Mouse (Mus musculus) limb, embryonic 11.5 days (tissue): ENCODE measurements around the gene Noxo1. TPM values are rescaled to one million over a fixed set of nuclear protein-coding genes. Genes with fewer than 3 reads are reported as not detected.
"Not testable (repeated sequence)": the region's sequence is repeated elsewhere in the genome, so short reads cannot be mapped to it uniquely, and the experiment has no call there.

Experiments used
- ATAC-seq: fragments of 200-750 bp; cut with Nextera tagmentation; 2 replicates; pipeline ENCODE4 v1.8.0; 2017; ENCODE audit warnings: low read depth; ENCODE audit not compliant: insufficient number of reproducible peaks, low FRiP score, low TSS enrichment
- DNase-seq: peaks from one replicate; pipeline ENCODE4 v3.0.0-alpha.2; 2015; ENCODE audit warnings: low spot score
- H3K27ac ChIP-seq: fragments of 300-500 bp; sonication (generic); replicated peaks from 2 replicates; pipeline ENCODE4 v1.5.1; 2014; ENCODE audit warnings: low read depth, mild to moderate bottlenecking, low read length
- H3K27me3 ChIP-seq: fragments of 300-500 bp; sonication (generic); 2 replicates; pipeline ENCODE4 v1.6.1; 2014; ENCODE audit warnings: mild to moderate bottlenecking, low read length, mixed read lengths; ENCODE audit not compliant: control insufficient read depth, insufficient read depth
- H3K36me3 ChIP-seq: fragments of 300-500 bp; sonication (generic); 2 replicates; pipeline ENCODE4 v1.6.1; 2014; ENCODE audit warnings: mild to moderate bottlenecking, low read length, moderate library complexity, mixed read lengths; ENCODE audit not compliant: control insufficient read depth, insufficient read depth
- H3K4me1 ChIP-seq: fragments of 300-500 bp; sonication (generic); 2 replicates; pipeline ENCODE4 v1.6.1; 2014; ENCODE audit warnings: low read length, mixed read lengths; ENCODE audit not compliant: control insufficient read depth, insufficient read depth
- H3K4me2 ChIP-seq: fragments of 300-500 bp; sonication (generic); 2 replicates; pipeline ENCODE4 v1.6.1; 2014; ENCODE audit warnings: low read depth, mild to moderate bottlenecking, moderate library complexity; ENCODE audit not compliant: severe bottlenecking
- H3K4me3 ChIP-seq: fragments of 300-500 bp; sonication (generic); 2 replicates; pipeline ENCODE4 v1.5.1; 2014; ENCODE audit warnings: low read depth, low read length
- H3K9ac ChIP-seq: fragments of 300-500 bp; sonication (generic); 2 replicates; pipeline ENCODE4 v1.6.1; 2014; ENCODE audit warnings: mild to moderate bottlenecking, low read length
- H3K9me3 ChIP-seq: fragments of 300-500 bp; sonication (generic); 2 replicates; pipeline ENCODE4 v1.6.1; 2016; ENCODE audit warnings: low read length; ENCODE audit not compliant: control insufficient read depth
- WGBS: fragments of 180-500 bp; shearing (Covaris S2); extraction: QIAGEN DNeasy Blood & Tissue Kit; methylation state at CpG from one replicate; pipeline ENCODE4 v1.1.7; 2014; 5-methylcytosine and 5-hydroxymethylcytosine counted together
- polyA plus RNA-seq: library from polyadenylated mRNA; unstranded; fragments of >200 nt; fragmentation: Nextera tagmentation; extraction: Ambion mirVana; gene quantifications from 2 replicates; pipeline ENCODE4 v1.2.1, GENCODE M21; 2014

Noxo1 gene
- polyA plus RNA-seq, 1 experiment from 2014 or later = 1.5 TPM

DNA sequence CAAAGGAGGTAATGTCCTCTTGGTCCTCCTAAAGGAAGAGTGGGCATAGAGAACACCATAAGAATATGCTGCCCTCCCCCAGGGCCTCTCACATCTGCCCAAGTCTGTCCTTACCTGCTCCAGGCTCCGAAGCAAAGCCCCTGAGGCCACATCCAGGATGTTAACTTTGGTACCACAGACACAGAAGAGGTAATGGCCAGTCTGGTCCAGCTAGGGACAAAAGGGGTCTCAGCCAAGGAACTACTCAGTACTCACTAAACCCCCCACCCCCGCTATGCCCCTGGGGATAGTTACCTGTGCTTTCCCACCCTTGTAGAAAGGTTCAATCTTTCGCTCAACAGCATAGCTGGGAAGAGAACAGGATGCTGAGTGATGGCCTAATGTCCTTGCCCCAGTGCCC, 9.8 kb downstream of the Noxo1 start:
- WGBS = 91% methylated on average over 3 of the region's 3 CpGs
- Histone ChIP-seq H3K9ac (no peak overlapping the region), H3K4me1 (peaks cover 10% of the 10 kb centered on the region), H3K4me3 (no peak overlapping the region; the same call in 1 of the 2 replicates), H3K27me3 (no peaks in the 10 kb centered on the region), H3K4me2 (peak overlapping the region; percentile 80; the same call in 1 of the 2 replicates), H3K9me3 (no peaks in the 10 kb centered on the region), H3K27ac (no peak overlapping the region), H3K36me3 (peaks cover 32% of the 10 kb centered on the region)
- DNase-seq (no peak), ATAC-seq (no peak)

DNA sequence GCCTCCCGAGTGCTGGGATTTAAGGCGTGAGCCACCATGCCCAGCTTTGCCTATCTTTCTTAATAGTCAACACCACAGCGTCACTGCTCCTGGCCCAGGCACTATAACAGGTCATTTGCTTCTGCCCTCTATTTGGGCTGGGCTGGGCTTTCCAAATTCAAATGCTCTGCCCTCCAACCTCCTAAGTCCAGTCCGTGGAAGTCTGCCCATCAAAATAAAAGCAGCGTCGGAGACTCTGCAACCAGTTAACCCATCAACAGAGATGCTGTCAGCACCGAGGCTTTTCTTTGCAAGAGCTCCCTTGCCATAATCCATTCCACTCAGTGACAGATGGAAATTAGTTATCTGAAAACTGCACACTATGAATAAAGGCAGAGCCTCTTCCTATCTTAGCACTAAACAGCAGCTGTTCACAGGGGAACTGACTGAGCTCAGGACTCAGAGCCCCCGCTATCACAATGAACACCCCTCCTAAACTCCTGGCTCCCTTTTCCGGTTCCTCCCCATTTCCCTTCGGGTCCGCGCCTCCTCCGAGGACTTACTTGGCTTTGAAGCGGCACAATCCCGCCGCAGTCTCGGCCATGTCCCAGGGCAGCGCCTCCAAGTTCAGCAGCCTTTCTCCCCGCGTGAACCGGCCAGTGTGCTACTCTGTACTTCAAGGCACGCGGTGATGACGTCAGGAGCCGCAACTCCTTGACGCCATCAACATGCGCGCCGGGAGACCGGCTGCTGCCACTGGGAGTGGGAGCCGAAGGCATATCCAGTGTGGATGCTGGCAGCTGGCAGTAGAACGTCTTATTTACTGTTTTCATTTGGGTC, 11.2 kb downstream of the Noxo1 start, which contains the start of gene Tbl3:
Tbl3 (minus strand) TSS at position 679 of the 819 bp plus-strand sequence.
- H3K27me3 ChIP-seq = no peaks in the 10 kb centered on the region
- H3K9ac ChIP-seq = peak within 1 kb of the TSS; percentile 76
- DNase-seq (peak; percentile 98), ATAC-seq (peak; percentile 83)
- H3K36me3 ChIP-seq = peaks cover 20% of the 10 kb centered on the region
- H3K4me2 ChIP-seq = peak within 1 kb of the TSS; percentile 80
- H3K27ac ChIP-seq = no peak within 1 kb of the TSS; the same call in 1 of the 2 replicates
- no peaks in the 10 kb centered on the region for H3K9me3 ChIP-seq
- 4% methylated on average over 32 of the region's 32 CpGs for WGBS
- peak within 1 kb of the TSS; percentile 81 for H3K4me3 ChIP-seq
- H3K4me1 ChIP-seq = peaks cover 10% of the 10 kb centered on the region

DNA sequence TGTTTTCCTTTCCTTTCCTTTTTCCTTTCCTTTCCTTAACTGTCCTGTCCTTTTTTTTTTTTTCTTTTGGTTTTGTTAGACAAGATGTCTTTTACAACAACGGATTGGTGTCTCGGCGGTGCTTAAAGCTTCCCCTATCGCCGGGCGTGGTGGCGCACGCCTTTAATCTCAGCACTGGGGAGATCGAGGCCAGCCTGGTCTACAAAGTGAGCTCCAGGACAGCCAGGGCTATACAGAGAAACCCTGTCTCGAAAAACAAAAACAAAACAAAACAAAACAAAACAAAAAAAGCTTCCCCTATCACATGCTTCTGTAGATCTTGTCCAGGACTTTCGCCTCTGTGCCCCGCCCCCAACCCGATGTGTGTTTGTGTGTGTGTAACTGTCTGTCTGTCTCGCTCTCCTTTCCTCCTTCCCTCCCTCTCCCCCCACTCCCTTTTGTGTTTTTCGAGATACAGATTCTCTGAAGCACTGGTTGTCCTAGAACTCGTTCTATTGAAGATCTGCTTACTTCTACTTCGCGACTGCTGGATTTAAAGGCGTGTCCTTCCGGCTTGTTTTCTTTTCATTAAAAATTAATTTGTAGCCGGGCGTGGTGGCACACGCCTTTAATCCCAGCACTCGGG, 11.9 kb downstream of the Noxo1 start:
- Histone ChIP-seq H3K27ac (no peak overlapping the region; the same call in 1 of the 2 replicates), H3K4me1 (peaks cover 10% of the 10 kb centered on the region), H3K9ac (peak overlapping the region; percentile 76), H3K9me3 (no peaks in the 10 kb centered on the region), H3K27me3 (no peaks in the 10 kb centered on the region), H3K4me3 (peak overlapping the region; percentile 81), H3K4me2 (peak overlapping the region; percentile 80), H3K36me3 (peaks cover 17% of the 10 kb centered on the region)
- no peak for ATAC-seq
- DNase-seq = no peak
- 6% methylated on average over 24 of the region's 24 CpGs for WGBS

DNA sequence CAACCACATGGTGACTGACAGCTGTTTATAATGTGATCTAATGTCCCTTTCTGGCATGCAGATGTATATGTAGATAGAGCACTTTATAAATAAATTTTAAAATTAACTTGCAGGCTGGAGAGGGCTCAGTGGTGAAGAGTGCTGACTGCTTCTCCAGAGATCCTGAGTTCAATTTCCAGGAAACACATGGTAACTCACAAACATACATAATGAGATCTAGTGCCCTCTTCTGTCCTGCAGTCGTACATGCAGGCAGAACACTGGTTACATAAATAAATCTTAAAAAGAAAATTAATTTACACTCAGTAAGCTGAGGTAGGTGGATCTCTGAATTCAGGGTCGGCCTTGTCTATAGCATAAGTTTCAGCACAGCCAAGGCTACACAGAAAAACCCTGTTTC, 12.6 kb downstream of the Noxo1 start:
- peaks cover 10% of the 10 kb centered on the region for H3K4me1 ChIP-seq
- no peak overlapping the region for H3K4me2 ChIP-seq
- no peaks in the 10 kb centered on the region for H3K27me3 ChIP-seq
- WGBS = 31% methylated on average over 2 of the region's 2 CpGs
- H3K9ac ChIP-seq = no peak overlapping the region
- ATAC-seq (no peak), DNase-seq (no peak)
- no peak overlapping the region for H3K27ac ChIP-seq
- no peak overlapping the region for H3K4me3 ChIP-seq
- peaks cover 15% of the 10 kb centered on the region for H3K36me3 ChIP-seq
- no peaks in the 10 kb centered on the region for H3K9me3 ChIP-seq

DNA sequence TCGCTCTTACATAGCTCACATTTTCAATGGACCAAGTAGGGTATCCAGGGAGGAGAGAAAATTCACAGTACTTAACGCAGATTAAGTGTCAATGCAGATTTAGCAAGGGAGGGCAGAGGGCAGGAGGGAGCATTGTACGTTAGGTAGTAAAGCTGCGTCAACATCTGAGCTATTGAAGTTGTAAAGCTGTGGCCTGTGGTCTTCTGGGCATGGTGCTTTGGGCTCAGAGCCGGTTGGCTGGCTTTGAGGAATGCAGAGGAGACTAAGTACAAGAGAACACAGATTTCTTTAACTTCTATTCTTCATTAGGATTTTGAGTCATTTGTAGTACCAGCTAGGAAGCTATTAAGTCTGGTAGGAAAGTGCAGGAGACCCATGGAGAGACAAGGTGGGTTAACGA, 19.5 kb downstream of the Noxo1 start:
- ATAC-seq (no peak), DNase-seq (no peak)
- Histone ChIP-seq H3K9ac (no peak overlapping the region), H3K36me3 (peaks cover 8% of the 10 kb centered on the region; the same call in 1 of the 2 replicates), H3K9me3 (no peaks in the 10 kb centered on the region), H3K4me1 (no peaks in the 10 kb centered on the region), H3K27ac (no peak overlapping the region), H3K4me3 (no peak overlapping the region), H3K4me2 (no peak overlapping the region), H3K27me3 (no peaks in the 10 kb centered on the region)
- 61% methylated on average over 6 of the region's 6 CpGs for WGBS

DNA sequence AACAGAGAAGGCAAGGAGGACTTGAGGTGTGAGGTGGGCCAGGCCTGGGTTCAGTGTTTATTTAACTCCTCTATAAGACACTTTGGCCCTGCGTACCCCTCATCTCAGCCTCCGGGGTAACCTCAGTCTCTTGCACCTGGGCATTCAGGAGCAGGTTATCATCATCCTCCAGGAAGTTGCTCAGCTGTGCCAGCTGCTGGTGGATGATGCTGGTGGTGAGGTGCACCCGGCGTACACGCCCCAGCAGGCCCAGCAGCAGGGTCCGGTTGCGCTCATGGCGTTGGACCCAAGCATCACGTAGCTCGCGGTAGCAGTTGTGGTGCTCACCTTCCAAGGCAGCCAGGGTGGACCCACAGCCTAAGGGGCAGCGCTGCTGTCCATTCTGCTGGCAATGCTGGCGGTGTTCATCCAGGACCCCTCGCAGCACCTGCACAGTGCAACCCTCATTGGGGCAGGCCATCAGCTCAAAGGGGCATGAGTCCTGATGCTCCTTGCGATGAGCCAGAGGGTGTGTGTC, 20.2 kb downstream of the Noxo1 start:
- no peak for ATAC-seq
- Histone ChIP-seq H3K36me3 (peaks cover 8% of the 10 kb centered on the region; the same call in 1 of the 2 replicates), H3K9me3 (no peaks in the 10 kb centered on the region), H3K4me3 (no peak overlapping the region), H3K9ac (no peak overlapping the region), H3K27ac (no peak overlapping the region), H3K4me2 (no peak overlapping the region), H3K4me1 (peaks cover 1% of the 10 kb centered on the region; the same call in 1 of the 2 replicates), H3K27me3 (no peaks in the 10 kb centered on the region)
- DNase-seq = no peak
- WGBS = 97% methylated on average over 15 of the region's 15 CpGs

DNA sequence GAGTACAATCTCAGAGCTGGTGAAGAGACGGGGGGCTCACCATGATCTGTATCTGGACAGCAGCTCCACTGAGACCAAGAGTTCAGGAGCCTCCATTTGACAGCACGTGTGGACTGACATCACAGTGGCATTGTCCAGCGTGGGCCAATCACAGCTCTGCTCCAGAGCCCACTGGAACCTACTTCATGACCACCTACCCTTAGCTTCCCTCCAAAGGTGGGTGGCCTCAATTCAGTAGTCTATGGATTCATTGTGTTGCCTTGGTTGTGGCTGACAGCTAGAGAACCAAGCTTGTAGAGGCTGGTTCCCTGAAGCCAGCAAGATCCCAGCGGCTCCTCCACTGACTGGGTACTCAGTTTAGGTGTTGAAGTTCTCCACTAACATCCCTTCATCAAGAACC, 21.9 kb downstream of the Noxo1 start, which contains the start of the genes Rnf151 and Rps2:
Rnf151 (minus strand) TSS at position 121 of the 400 bp plus-strand sequence.
Rps2 (plus strand) TSS at position 174 of the 400 bp plus-strand sequence.
- 88% methylated on average over 4 of the region's 4 CpGs for WGBS
- Histone ChIP-seq H3K27me3 (no peaks in the 10 kb centered on the region), H3K4me2 (peak within 1 kb of the TSS; percentile 53), H3K27ac (no peak within 1 kb of the TSS), H3K4me3 (peak within 1 kb of the TSS; percentile 81), H3K9ac (peak within 1 kb of the TSS; percentile 90; the same call in 1 of the 2 replicates), H3K4me1 (peaks cover 4% of the 10 kb centered on the region; the same call in 1 of the 2 replicates), H3K9me3 (no peaks in the 10 kb centered on the region), H3K36me3 (peaks cover 14% of the 10 kb centered on the region)
- DNase-seq (no peak), ATAC-seq (no peak)

DNA sequence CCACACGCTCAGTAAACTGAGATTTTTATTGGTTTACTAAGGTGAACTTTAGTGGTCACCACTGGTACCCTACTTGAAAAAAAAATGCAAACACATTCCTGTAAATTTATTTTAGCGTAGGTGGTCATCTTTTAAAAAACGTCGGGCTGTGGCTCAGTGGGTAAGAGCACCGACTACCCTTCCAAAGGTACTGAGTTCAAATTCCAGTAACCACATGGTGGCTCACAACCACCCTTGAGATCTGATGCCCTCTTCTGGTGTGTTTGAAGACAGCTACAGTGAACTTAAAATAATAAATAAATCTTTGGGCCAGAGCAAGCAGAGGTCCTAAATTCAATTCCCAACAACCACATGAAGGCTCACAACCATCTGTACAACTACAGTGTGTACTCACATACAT, 22.9 kb downstream of the Noxo1 start:
- peak overlapping the region; percentile 53 for H3K4me2 ChIP-seq
- H3K4me3 ChIP-seq = peak overlapping the region; percentile 81
- WGBS = 61% methylated on average over 5 of the region's 5 CpGs
- H3K27me3 ChIP-seq, ATAC-seq, H3K4me1 ChIP-seq, H3K9me3 ChIP-seq, DNase-seq, H3K27ac ChIP-seq: not testable (repeated sequence)
- peak overlapping the region; percentile 90 for H3K9ac ChIP-seq
- H3K36me3 ChIP-seq = peaks cover 14% of the 10 kb centered on the region
